Mouse (Mus musculus): ENCODE measurements around the gene Noa1. TPM values are rescaled to one million over a fixed set of nuclear protein-coding genes. Genes with fewer than 3 reads are reported as not detected.

The Noa1 gene
- polyA plus RNA-seq, 1 experiment from 2014 or later, result 31.1 TPM

DNA sequence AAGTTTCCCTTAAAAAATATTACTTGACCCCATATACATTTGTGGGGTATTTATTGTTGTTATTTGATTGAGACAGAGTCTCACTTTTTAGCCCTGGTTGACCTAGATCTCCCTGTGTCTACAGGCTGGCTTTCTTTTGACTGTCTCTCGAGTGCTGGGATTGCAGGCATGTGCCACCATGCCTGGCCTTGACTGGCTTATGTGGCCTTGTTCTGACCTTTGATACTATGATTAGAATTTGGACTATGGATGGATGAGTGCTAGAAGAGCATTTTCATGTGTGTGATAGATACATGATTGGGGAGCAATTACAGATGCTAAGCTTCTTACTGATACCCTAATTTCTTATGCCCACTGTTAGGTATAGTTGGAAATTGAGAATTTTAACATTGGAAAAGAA, 15.1 kb upstream of the Noa1 start:
- Histone ChIP-seq H3K9me3 (replicated peaks) (no peaks in the 10 kb centered on the region), H3K36me3 (peaks cover 86% of the 10 kb centered on the region), H3K4me2 (replicated peaks) (no peak overlapping the region), H3K4me1 (no peaks in the 10 kb centered on the region), H3K4me3 (replicated peaks) (no peak overlapping the region), H3K27ac (replicated peaks) (no peak overlapping the region), H3K9ac (no peak overlapping the region), H3K27me3 (no peaks in the 10 kb centered on the region)
- no peak for ATAC-seq (ENCODE audit: insufficient number of reproducible peaks, low FRiP score, low TSS enrichment, low read depth)
- 78% methylated on average over 1 of the region's 1 CpGs for WGBS

DNA sequence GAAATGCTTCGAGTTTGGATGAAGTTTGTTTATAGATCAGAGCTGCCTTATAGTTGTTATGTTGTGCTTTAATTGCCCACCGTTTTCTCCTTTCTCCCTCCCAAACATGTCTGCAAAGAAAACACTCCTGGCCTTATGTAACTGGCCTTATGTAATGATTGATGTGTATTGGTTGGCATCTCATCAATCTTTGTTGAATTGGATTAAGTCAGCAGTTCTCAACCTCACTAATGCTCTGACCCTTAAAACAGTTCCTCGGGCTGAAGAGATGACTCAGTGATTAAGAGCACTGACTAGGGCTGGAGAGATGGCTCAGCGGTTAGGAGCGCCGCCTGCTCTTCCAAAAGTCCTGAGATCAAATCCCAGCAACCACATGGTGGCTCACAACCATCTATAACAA, 5.1 kb upstream of the Noa1 start:
- Histone ChIP-seq H3K27me3 (no peaks in the 10 kb centered on the region), H3K4me2 (replicated peaks) (no peak overlapping the region), H3K36me3 (peaks cover 48% of the 10 kb centered on the region), H3K9me3 (replicated peaks) (no peaks in the 10 kb centered on the region), H3K4me1 (peaks cover 6% of the 10 kb centered on the region; the same call in 1 of the 2 replicates), H3K27ac (replicated peaks) (no peak overlapping the region), H3K9ac (no peak overlapping the region), H3K4me3 (replicated peaks) (no peak overlapping the region)
- ATAC-seq (ENCODE audit: insufficient number of reproducible peaks, low FRiP score, low TSS enrichment, low read depth), result no peak
- WGBS, result 92% methylated on average over 6 of the region's 6 CpGs

DNA sequence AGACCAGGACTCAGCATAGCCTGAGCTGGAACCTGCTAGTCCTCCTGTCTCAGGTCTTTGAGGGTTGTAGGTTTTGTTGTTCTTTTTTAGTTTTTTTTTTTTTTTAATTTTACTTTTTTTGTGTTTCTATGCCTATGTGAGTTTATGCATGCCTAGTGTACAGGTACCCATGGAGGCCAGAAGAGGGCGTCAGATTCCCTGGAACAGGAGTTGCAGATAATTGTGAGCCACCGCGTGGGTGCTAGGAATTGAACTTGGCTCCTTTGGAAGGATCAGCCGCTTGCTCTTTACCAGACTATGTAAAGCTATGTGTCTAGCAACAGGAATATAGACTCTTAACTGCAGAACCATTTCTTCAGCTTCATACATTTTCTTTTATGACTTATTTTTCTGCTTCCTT, 4.3 kb upstream of the Noa1 start:
- 91% methylated on average over 4 of the region's 4 CpGs for WGBS
- no peaks in the 10 kb centered on the region for H3K27me3 ChIP-seq
- no peak for ATAC-seq (ENCODE audit: insufficient number of reproducible peaks, low FRiP score, low TSS enrichment, low read depth)
- H3K4me3 ChIP-seq (replicated peaks), result no peak overlapping the region
- H3K27ac ChIP-seq (replicated peaks), result no peak overlapping the region
- H3K4me2 ChIP-seq (replicated peaks), result no peak overlapping the region
- H3K4me1 ChIP-seq, result peaks cover 8% of the 10 kb centered on the region; the same call in 1 of the 2 replicates
- H3K36me3 ChIP-seq, result peaks cover 44% of the 10 kb centered on the region
- H3K9me3 ChIP-seq (replicated peaks), result no peaks in the 10 kb centered on the region
- no peak overlapping the region for H3K9ac ChIP-seq

DNA sequence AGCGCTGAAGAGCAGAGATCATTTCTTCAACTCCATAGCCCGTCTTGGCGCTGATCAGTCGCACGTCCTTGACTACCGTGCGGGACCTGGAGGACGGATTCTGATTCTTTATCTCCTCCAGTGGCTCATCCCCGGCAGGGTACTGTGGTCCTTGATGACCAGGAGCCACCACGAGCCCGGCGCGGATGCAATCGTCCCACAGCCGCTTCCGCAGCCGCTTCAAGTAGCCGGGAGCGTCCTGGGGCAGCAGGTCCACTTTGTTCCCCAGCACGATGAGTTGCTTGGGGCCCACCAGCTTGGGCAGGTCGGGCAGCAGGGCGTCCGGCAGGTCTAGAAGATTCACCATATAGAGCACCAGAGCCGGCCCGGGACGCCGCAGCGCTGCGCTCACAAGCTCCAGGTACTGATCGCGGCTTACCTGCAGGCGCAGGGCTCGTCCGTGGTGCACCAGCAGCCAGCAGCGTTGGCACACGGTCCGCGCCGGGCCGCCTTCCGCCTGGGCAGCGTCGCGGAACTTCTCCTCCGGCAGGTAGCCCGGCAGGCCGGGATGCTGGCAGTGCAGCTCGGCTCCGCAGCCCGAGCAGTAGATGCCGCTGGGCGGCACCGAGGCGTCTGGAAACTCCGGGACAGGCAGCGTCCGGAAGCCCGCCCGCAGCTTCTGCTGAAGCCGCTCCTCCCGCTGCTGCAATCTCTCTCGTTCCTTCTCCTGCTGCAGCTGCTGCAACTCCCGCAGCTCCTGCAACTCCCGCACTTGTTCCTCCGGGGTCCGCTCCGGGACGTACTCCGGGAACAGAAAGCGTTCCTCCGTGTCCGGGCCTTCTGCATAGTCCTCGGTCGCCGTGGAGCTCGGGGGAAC, 605 bp downstream of the Noa1 start:
- Histone ChIP-seq H3K4me1 (peaks cover 22% of the 10 kb centered on the region), H3K9ac (peak overlapping the region; percentile 69), H3K36me3 (peaks cover 23% of the 10 kb centered on the region), H3K9me3 (replicated peaks) (no peaks in the 10 kb centered on the region), H3K27me3 (no peaks in the 10 kb centered on the region), H3K27ac (replicated peaks) (peak overlapping the region; percentile 97; the same call in 1 of the 2 replicates), H3K4me3 (replicated peaks) (peak overlapping the region; percentile 79), H3K4me2 (replicated peaks) (peak overlapping the region; percentile 99)
- under 1% methylated on average over 76 of the region's 76 CpGs for WGBS
- no peak; the same call in 1 of the 2 replicates for ATAC-seq (ENCODE audit: insufficient number of reproducible peaks, low FRiP score, low TSS enrichment, low read depth)

DNA sequence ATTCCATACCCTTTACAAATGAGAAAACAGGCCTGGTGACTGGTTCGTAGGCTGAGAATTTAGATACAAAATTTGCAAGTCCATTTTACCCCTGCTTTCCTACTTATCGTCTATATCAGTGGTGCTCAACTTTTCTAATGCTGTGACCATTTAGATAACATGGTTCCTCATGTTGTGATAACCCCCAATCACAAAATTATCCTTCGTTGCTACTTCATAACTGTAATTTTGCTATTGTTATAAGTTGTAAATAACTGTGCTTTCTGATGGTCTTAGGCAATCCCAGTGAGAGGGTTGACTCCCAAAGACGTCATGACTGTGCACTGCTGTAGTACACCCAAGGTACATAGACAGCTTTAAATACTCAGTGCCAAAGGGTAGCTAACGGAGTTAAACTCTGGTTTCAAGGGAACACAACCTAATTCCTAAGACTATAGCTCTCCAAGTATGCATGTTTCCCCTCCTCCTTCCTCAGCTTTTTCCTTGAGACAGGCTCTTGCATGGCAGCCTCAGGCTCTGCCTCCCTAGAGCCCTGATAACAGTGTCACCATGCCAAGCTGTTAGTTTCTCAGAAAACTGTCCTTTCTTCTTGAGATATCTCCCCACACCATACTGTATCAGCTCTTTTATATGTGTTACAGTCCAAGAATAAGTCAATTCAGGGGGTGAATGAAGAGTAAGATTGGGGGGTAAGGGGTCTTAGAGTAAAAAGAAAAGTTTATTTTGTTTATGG, 1.9 kb downstream of the Noa1 start:
- H3K4me3 ChIP-seq (replicated peaks), result peak overlapping the region; percentile 79
- no peak overlapping the region for H3K27ac ChIP-seq (replicated peaks)
- H3K4me1 ChIP-seq, result peaks cover 22% of the 10 kb centered on the region
- WGBS, result 76% methylated on average over 5 of the region's 5 CpGs
- H3K9me3 ChIP-seq (replicated peaks), result no peaks in the 10 kb centered on the region
- no peak overlapping the region for H3K9ac ChIP-seq
- H3K4me2 ChIP-seq (replicated peaks), result peak overlapping the region; percentile 99
- no peak for ATAC-seq (ENCODE audit: insufficient number of reproducible peaks, low FRiP score, low TSS enrichment, low read depth)
- no peaks in the 10 kb centered on the region for H3K27me3 ChIP-seq
- H3K36me3 ChIP-seq, result peaks cover 25% of the 10 kb centered on the region

DNA sequence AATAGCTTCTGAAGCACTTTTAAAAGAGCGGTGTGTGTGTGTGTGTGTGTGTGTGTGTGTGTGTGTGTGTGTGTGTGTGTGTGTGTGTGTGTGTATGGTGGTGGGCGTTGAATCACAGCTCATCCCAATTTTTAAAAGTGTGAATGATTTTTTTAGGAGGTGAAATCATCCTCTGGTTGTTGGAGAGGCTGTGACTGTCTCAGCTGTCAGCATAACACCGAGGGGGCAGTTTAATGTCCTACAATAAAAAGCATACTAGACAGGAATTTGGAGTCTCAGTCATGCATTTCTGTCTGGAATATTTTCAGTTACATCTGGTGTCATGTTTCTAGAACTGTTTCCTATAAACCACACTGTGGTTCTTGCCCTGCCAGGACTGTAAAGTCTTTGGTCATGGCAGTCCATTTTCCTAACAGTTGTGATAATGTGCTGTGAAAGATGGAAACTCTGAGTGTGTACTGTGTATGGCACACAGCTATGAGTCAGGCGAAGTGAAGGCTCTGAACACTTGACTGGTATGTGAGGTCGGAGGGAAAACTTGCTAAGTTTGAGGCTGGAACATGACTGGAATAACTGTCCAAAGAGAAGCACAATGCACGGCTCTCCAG, 8.5 kb downstream of the Noa1 start:
- Histone ChIP-seq H3K4me1 (no peaks in the 10 kb centered on the region), H3K4me2 (replicated peaks) (no peak overlapping the region), H3K27ac (replicated peaks) (no peak overlapping the region), H3K9ac (no peak overlapping the region), H3K9me3 (replicated peaks) (no peaks in the 10 kb centered on the region), H3K27me3 (no peaks in the 10 kb centered on the region), H3K36me3 (peaks cover 43% of the 10 kb centered on the region), H3K4me3 (replicated peaks) (no peak overlapping the region)
- WGBS, result 71% methylated on average over 6 of the region's 6 CpGs
- ATAC-seq (ENCODE audit: insufficient number of reproducible peaks, low FRiP score, low TSS enrichment, low read depth), result peak; percentile 47; the same call in 1 of the 2 replicates

DNA sequence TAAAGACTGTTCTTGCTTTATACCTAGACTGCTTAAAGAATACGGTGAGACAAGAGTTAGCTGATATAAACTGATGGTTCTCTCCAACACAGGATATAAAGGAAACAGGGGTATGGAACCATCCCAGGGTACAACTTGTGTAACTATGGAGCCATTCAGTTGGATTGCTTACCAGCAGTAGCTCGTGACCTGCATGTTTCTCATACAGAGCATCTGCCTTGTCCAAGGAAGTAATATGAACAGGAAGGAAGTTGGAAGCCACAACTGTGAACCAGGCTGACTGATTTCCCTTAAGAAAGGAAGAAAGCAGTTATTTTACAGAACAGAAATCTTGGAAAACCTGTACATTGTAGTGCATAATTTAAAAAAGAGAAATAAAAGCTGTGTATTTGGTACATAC, 10.4 kb downstream of the Noa1 start:
- no peak for ATAC-seq (ENCODE audit: insufficient number of reproducible peaks, low FRiP score, low TSS enrichment, low read depth)
- H3K4me2 ChIP-seq (replicated peaks), result no peak overlapping the region
- H3K36me3 ChIP-seq, result peaks cover 46% of the 10 kb centered on the region
- H3K27me3 ChIP-seq, result no peaks in the 10 kb centered on the region
- WGBS, result 85% methylated on average over 2 of the region's 2 CpGs
- no peak overlapping the region for H3K4me3 ChIP-seq (replicated peaks)
- no peaks in the 10 kb centered on the region for H3K9me3 ChIP-seq (replicated peaks)
- no peak overlapping the region for H3K27ac ChIP-seq (replicated peaks)
- H3K9ac ChIP-seq, result no peak overlapping the region
- no peaks in the 10 kb centered on the region for H3K4me1 ChIP-seq

DNA sequence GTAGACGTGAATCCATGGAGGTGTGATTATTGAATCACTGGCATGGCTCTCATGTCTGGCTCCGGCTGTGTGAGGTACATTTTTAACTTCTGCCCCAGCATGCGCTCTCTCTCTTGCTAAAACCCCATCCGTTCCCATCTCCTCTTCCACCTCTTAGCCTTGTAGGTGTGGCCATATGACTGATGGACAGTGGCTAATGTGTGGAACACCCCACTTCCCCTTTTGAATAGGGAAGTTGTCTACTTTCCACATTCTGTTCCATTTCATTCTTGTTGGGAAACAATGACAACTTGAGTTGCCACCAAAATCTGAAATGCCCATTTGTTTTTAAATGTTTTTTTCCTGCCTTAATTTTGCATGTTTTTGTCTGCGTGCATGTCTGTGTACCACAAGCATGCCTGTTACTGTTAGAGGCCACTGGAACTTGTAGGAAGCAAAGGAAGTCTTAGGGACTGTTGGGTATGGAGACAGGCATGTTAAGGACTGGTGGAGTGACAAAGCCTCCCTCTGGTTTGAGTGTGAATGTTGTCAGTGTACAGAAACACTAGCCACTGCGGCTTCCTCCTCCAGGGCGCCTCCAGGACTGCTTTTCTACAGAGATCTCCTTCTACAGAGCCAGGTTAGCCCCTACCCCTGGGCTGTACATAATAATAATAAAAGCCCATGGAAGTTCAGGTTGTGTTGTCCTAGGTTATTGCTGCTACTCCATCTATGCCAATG, 16.9 kb downstream of the Noa1 start:
- Histone ChIP-seq H3K36me3 (peaks cover 84% of the 10 kb centered on the region), H3K4me2 (replicated peaks) (no peak overlapping the region), H3K27ac (replicated peaks) (no peak overlapping the region), H3K9ac (no peak overlapping the region), H3K4me3 (replicated peaks) (no peak overlapping the region), H3K27me3 (no peaks in the 10 kb centered on the region), H3K4me1 (no peaks in the 10 kb centered on the region), H3K9me3 (replicated peaks) (no peaks in the 10 kb centered on the region)
- 89% methylated on average over 7 of the region's 7 CpGs for WGBS
- no peak for ATAC-seq (ENCODE audit: insufficient number of reproducible peaks, low FRiP score, low TSS enrichment, low read depth)

DNA sequence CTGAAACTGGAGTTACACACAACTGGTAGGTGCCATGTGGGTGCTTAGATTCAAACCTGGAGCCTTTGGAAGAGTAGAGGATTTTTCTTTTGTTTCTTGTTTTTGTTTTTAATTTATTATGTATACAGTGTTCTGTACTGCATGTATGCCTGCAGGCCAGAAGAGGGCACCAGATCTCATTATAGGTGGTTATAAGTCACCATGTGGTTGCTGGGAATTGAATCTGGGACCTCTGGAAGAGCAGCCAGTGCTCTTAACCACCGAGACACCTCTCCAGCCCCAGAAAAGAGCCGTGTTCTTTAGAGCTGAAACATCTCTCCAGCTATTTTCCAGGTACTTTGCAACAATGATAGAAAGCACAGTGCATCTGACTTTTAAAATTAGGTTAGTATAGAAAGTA, 19.3 kb downstream of the Noa1 start:
- no peaks in the 10 kb centered on the region for H3K27me3 ChIP-seq
- H3K27ac ChIP-seq (replicated peaks), result no peak overlapping the region
- H3K4me3 ChIP-seq (replicated peaks), result no peak overlapping the region
- no peak overlapping the region for H3K9ac ChIP-seq
- no peak overlapping the region for H3K4me2 ChIP-seq (replicated peaks)
- no peaks in the 10 kb centered on the region for H3K9me3 ChIP-seq (replicated peaks)
- WGBS, result 91% methylated on average over 2 of the region's 2 CpGs
- ATAC-seq (ENCODE audit: insufficient number of reproducible peaks, low FRiP score, low TSS enrichment, low read depth), result no peak
- H3K36me3 ChIP-seq, result peaks cover 86% of the 10 kb centered on the region
- no peaks in the 10 kb centered on the region for H3K4me1 ChIP-seq

DNA sequence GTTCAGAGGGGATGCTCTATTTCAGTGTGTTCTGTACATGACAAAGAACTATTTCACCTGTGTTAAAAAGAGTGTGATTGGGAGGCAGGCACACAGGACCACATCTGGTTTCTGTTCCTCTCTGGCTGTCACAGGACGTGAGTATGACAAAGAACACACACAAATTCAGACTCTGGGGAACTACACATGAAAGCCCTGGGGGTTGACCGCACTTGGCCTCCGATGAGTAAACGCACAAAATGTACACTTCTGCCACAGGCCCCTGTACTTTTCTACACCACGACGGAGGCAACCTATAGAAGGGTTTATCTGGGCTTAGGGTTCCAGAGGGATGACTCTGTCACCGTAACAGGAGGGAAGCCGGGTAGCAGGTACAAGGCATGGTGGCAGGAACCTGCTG, 20.2 kb downstream of the Noa1 start:
- Histone ChIP-seq H3K4me3 (replicated peaks) (no peak overlapping the region), H3K4me1 (no peaks in the 10 kb centered on the region), H3K4me2 (replicated peaks) (no peak overlapping the region), H3K36me3 (peaks cover 78% of the 10 kb centered on the region), H3K9ac (no peak overlapping the region), H3K27me3 (no peaks in the 10 kb centered on the region), H3K9me3 (replicated peaks) (no peaks in the 10 kb centered on the region), H3K27ac (replicated peaks) (no peak overlapping the region)
- 72% methylated on average over 8 of the region's 8 CpGs for WGBS
- ATAC-seq (ENCODE audit: insufficient number of reproducible peaks, low FRiP score, low TSS enrichment, low read depth), result no peak

DNA sequence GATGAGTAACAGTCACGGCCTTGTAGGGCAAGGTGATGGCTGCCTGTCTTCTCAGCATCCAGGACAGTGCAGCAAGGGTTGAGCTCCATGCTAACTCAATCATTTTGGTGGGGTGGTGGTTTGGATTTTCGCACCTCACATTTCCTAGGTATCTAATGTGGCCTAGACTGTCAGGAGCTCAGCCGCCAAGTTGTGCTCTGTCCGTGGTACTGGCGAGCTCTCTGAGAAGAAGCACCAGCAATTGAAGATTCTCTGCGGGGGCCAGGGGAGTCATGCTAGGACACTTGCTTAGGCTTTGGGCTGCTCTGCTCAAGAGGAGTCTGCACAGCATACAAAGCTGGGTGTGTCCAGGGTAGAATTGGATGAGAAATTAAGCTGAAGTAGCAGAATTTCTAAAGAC, 22.0 kb downstream of the Noa1 start:
- 73% methylated on average over 6 of the region's 6 CpGs for whole genome bisulfite sequencing
- Histone ChIP-seq H3K9me3 (replicated peaks) (no peaks in the 10 kb centered on the region), H3K36me3 (peaks cover 73% of the 10 kb centered on the region), H3K27ac (replicated peaks) (no peak overlapping the region), H3K4me1 (no peaks in the 10 kb centered on the region), H3K27me3 (no peaks in the 10 kb centered on the region), H3K9ac (no peak overlapping the region), H3K4me2 (replicated peaks) (no peak overlapping the region), H3K4me3 (replicated peaks) (no peak overlapping the region)
- no peak for ATAC-seq (ENCODE audit: insufficient number of reproducible peaks, low FRiP score, low TSS enrichment, low read depth)

All from embryonic facial prominence, embryonic 15.5 days (tissue).